8 mouse cellular contexts compared by ENCODE assay signal in genomic region chr4:129672083-129672877, GRCm38 (mm10). TPM values are rescaled to one million over a fixed set of nuclear protein-coding genes. Genes with fewer than 3 reads are reported as not detected.
A peak's percentile ranks its signal among the peaks of the same experiment; 100 is the strongest.
DNase-seq lines count a peak whose midpoint lies in the region; ATAC-seq and TF ChIP-seq lines count a peak whose summit lies in the region.

Gene Kpna6, minus strand, starts transcription at chr4:129672767.

- peak within 1 kb of the TSS; percentile 99 for H3K4me3 ChIP-seq in embryonic facial prominence, embryonic 14.5 days (ENCODE audit: low read depth, low read length)
- peak within 1 kb of the TSS; percentile 89 for H3K4me3 ChIP-seq in limb, embryonic 14.5 days (replicated peaks; ENCODE audit: low read length)
- H3K4me3 ChIP-seq in midbrain, postnatal 0 days (ENCODE audit: low read depth, low read length), result peak within 1 kb of the TSS; percentile 98

- peak; percentile 94 for ATAC-seq in embryonic facial prominence, embryonic 14.5 days (ENCODE audit: low read depth)
- ATAC-seq in limb, embryonic 14.5 days (ENCODE audit: low FRiP score, low read depth), result peak; percentile 93
- ATAC-seq in midbrain, postnatal 0 days (ENCODE audit: low FRiP score), result peak; percentile 88

- peak within 1 kb of the TSS; percentile 99 for H3K9ac ChIP-seq in embryonic facial prominence, embryonic 14.5 days (ENCODE audit: low read depth, low read length)
- peak within 1 kb of the TSS; percentile 93 for H3K9ac ChIP-seq in limb, embryonic 14.5 days (ENCODE audit: low read depth, low read length, severe bottlenecking)
- H3K9ac ChIP-seq in midbrain, postnatal 0 days (replicated peaks; ENCODE audit: low read length, poor library complexity, severe bottlenecking), result peak within 1 kb of the TSS; percentile 91

- H3K4me1 ChIP-seq in embryonic facial prominence, embryonic 14.5 days (ENCODE audit: control insufficient read depth, insufficient read depth, low read length), result peaks cover 7% of the 10 kb centered on the region; the same call in 1 of the 2 replicates
- peaks cover 9% of the 10 kb centered on the region for H3K4me1 ChIP-seq in limb, embryonic 14.5 days (ENCODE audit: control insufficient read depth, insufficient read depth, low read length)
- 0 out of 2 replicates have a peak, but pooled peaks cover 4% of the 10 kb centered on the region for H3K4me1 ChIP-seq in midbrain, postnatal 0 days (ENCODE audit: insufficient read depth, low read length)

- TF ChIP-seq CTCF in midbrain, postnatal 0 days (IDR thresholded peaks at IDR 0.05), result peak; percentile 28; the same call in 1 of the 2 replicates

- H3K27ac ChIP-seq in embryonic facial prominence, embryonic 14.5 days (replicated peaks; ENCODE audit: low read depth, low read length), result peak within 1 kb of the TSS; percentile 92
- peak within 1 kb of the TSS; percentile 94 for H3K27ac ChIP-seq in limb, embryonic 14.5 days (replicated peaks; ENCODE audit: low read depth, low read length)
- H3K27ac ChIP-seq in midbrain, postnatal 0 days (ENCODE audit: low read depth, low read length), result peak within 1 kb of the TSS; percentile 92

- H3K36me3 ChIP-seq in embryonic facial prominence, embryonic 14.5 days (ENCODE audit: control insufficient read depth, insufficient read depth, low read length), result peaks cover 17% of the 10 kb centered on the region
- peaks cover 24% of the 10 kb centered on the region for H3K36me3 ChIP-seq in limb, embryonic 14.5 days (ENCODE audit: control insufficient read depth, insufficient read depth, low read length)
- H3K36me3 ChIP-seq in midbrain, postnatal 0 days (ENCODE audit: insufficient read depth, low read length), result peaks cover 15% of the 10 kb centered on the region

- peak; percentile 90 for DNase-seq in 3T3-L1 (ENCODE audit: low read depth, low spot score)
- peak; percentile 80 to 86 for DNase-seq in adrenal gland, postnatal 4 days (ENCODE audit: low spot score in 2 of 2)
- DNase-seq in embryonic facial prominence, embryonic 14.5 days (ENCODE audit: low spot score), result peak; percentile 96
- DNase-seq in heart, adult 8-10 months (ENCODE audit: low spot score), result peak; percentile 93
- peak; percentile 93 for DNase-seq in kidney, adult 9 months
- DNase-seq in limb, embryonic 14.5 days (ENCODE audit: low spot score), result peak; percentile 87
- peak; percentile 94 for DNase-seq in midbrain, postnatal 0 days (ENCODE audit: low spot score)
- peak; percentile 64 to 77 for DNase-seq in spleen, postnatal 14 days (ENCODE audit: low spot score in 2 of 2)

- no peak for TF ChIP-seq POLR2A in limb, embryonic 14.5 days (IDR thresholded peaks at IDR 0.05; ENCODE audit: borderline replicate concordance, extremely low read depth, insufficient read depth, insufficient read length)

- under 1% methylated on average over 44 of the region's 65 CpGs for WGBS in embryonic facial prominence, embryonic 14.5 days
- WGBS in limb, embryonic 14.5 days, result 2% methylated on average over 53 of the region's 65 CpGs
- under 1% methylated on average over 59 of the region's 65 CpGs for WGBS in midbrain, postnatal 0 days

- peak within 1 kb of the TSS; percentile 68 for H3K4me2 ChIP-seq in embryonic facial prominence, embryonic 14.5 days (ENCODE audit: low read depth, low read length)
- H3K4me2 ChIP-seq in limb, embryonic 14.5 days (replicated peaks; ENCODE audit: low read depth, low read length, severe bottlenecking), result peak within 1 kb of the TSS; percentile 70
- H3K4me2 ChIP-seq in midbrain, postnatal 0 days (ENCODE audit: low read depth, low read length, poor library complexity, severe bottlenecking), result peak within 1 kb of the TSS; percentile 73

- no peaks in the 10 kb centered on the region for H3K27me3 ChIP-seq in embryonic facial prominence, embryonic 14.5 days (replicated peaks; ENCODE audit: control insufficient read depth, insufficient read depth, low read length)
- no peaks in the 10 kb centered on the region for H3K27me3 ChIP-seq in limb, embryonic 14.5 days (ENCODE audit: control insufficient read depth, insufficient read depth, low read length)
- H3K27me3 ChIP-seq in midbrain, postnatal 0 days (ENCODE audit: insufficient read depth, low read length), result no peaks in the 10 kb centered on the region

- H3K9me3 ChIP-seq in embryonic facial prominence, embryonic 14.5 days (ENCODE audit: control insufficient read depth, low read length), result no peaks in the 10 kb centered on the region
- no peaks in the 10 kb centered on the region for H3K9me3 ChIP-seq in limb, embryonic 14.5 days (ENCODE audit: control insufficient read depth, low read length)
- H3K9me3 ChIP-seq in midbrain, postnatal 0 days (ENCODE audit: low read length), result no peaks in the 10 kb centered on the region

RNA-seq across cellular contexts. Expression of gene Kpna6, which starts in this region (rescaled TPM):
- total RNA-seq in adrenal gland, postnatal 4 days (2021), result 10 to 100 TPM; 79.1 TPM
- polyA plus RNA-seq in embryonic facial prominence, embryonic 14.5 days (2014; fragmentation: Nextera tagmentation; extraction: Ambion mirVana), result 14.1 and 14.8 TPM in 2 replicates
- total RNA-seq in heart, adult 8-10 months (2022), result 10 to 100 TPM; 59.7 to 77.9 (median 72.2) TPM
- polyA plus RNA-seq in limb, embryonic 14.5 days (2012; rRNA removed), result 35.2 and 40.5 TPM in 2 replicates
- 14.6 and 15.2 TPM in 2 replicates for polyA plus RNA-seq in limb, embryonic 14.5 days (2014; fragmentation: Nextera tagmentation; extraction: Ambion mirVana)
- 63.1 and 65.3 TPM in 2 replicates for total RNA-seq in midbrain, postnatal 0 days (2014; rRNA removed)
- 13.5 and 14.9 TPM in 2 replicates for polyA plus RNA-seq in midbrain, postnatal 0 days (2015; fragmentation: Nextera tagmentation; extraction: Ambion mirVana)

Comparison
In these comparisons a context has a peak if more than half of its experiments do, and no peak if none do; other contexts are left out.
1. Peak in every context shown above with its lines: DNase-seq, ATAC-seq, H3K4me3 ChIP-seq and H3K27ac ChIP-seq.